Mouse (Mus musculus) lung, postnatal 25 days (tissue): ENCODE measurements around the gene Anxa9.
"Not testable (repeated sequence)": the region's sequence is repeated elsewhere in the genome, so short reads cannot be mapped to it uniquely, and the experiment has no call there.

Experiments used
- DNase-seq: peaks from one replicate; pipeline ENCODE4 v3.0.0; 2022; ENCODE audit warnings: low spot score

The Anxa9 gene

GRCm38 (mm10) chr3:95307100-95307499 lies at the start of gene Anxa9:
Gene Anxa9, minus strand, starts transcription at chr3:95307176.
- DNase-seq: no peak

GRCm38 (mm10) chr3:95355911-95356544 lies 49.1 kb upstream of the Anxa9 start:
- DNase-seq: not testable (repeated sequence)

- peak; percentile 56 for DNase-seq
Observed at GRCm38 (mm10) chr3:95349491-95349890, 42.5 kb upstream of the Anxa9 start.

GRCm38 (mm10) chr3:95348343-95348742 lies 41.4 kb upstream of the Anxa9 start:
- not testable (repeated sequence) for DNase-seq

- no peak for DNase-seq
Observed at GRCm38 (mm10) chr3:95346454-95346853, 39.5 kb upstream of the Anxa9 start.

- not testable (repeated sequence) for DNase-seq
Observed at GRCm38 (mm10) chr3:95343356-95344000, 36.5 kb upstream of the Anxa9 start.

- DNase-seq: no peak
Observed at GRCm38 (mm10) chr3:95338251-95338650, 31.3 kb upstream of the Anxa9 start.

GRCm38 (mm10) chr3:95337345-95337744 lies 30.4 kb upstream of the Anxa9 start:
- DNase-seq: no peak

- DNase-seq: no peak
Observed at GRCm38 (mm10) chr3:95331528-95331927, 24.6 kb upstream of the Anxa9 start.

GRCm38 (mm10) chr3:95328803-95329404 lies 21.9 kb upstream of the Anxa9 start:
- no peak for DNase-seq

GRCm38 (mm10) chr3:95324454-95325144 lies 17.6 kb upstream of the Anxa9 start:
- DNase-seq: peak; percentile 27

- DNase-seq: no peak
Observed at GRCm38 (mm10) chr3:95323429-95323828, 16.5 kb upstream of the Anxa9 start.

GRCm38 (mm10) chr3:95319701-95320625 lies 13.0 kb upstream of the Anxa9 start:
- DNase-seq: no peak

- no peak for DNase-seq
Observed at GRCm38 (mm10) chr3:95319110-95319509, 12.1 kb upstream of the Anxa9 start.

GRCm38 (mm10) chr3:95318548-95318947 lies 11.6 kb upstream of the Anxa9 start:
- DNase-seq: peak; percentile 90

- peak; percentile 84 for DNase-seq
Observed at GRCm38 (mm10) chr3:95317414-95318080, 10.6 kb upstream of the Anxa9 start.

GRCm38 (mm10) chr3:95315844-95316550 lies 9.0 kb upstream of the Anxa9 start:
- DNase-seq: no peak

- peak; percentile 93 for DNase-seq
Observed at GRCm38 (mm10) chr3:95315094-95315843, 8.3 kb upstream of the Anxa9 start.

- DNase-seq: no peak
Observed at GRCm38 (mm10) chr3:95314486-95315093, 7.6 kb upstream of the Anxa9 start, which contains the start of gene Cers2. Gene Cers2, plus strand, starts transcription at chr3:95314791.
